Mouse (Mus musculus) liver, embryonic 13.5 days (tissue): ENCODE results near the gene St5. TPM values are rescaled to one million over a fixed set of nuclear protein-coding genes. Genes with fewer than 3 reads are reported as not detected.

Source experiments
- ATAC-seq: fragments of 200-750 bp; cut with Nextera tagmentation; 2 replicates; pipeline ENCODE4 v1.8.0; 2017; ENCODE audit warnings: low read depth, mild to moderate bottlenecking, moderate number of reproducible peaks, moderate library complexity
- DNase-seq: peaks from one replicate; pipeline ENCODE4 v3.0.0; 2022
- H3K27ac ChIP-seq: fragments of 300-500 bp; sonication (generic); 2 replicates; pipeline ENCODE4 v1.5.1; 2015; ENCODE audit warnings: moderate library complexity, mild to moderate bottlenecking, inconsistent platforms
- H3K27me3 ChIP-seq: fragments of 300-500 bp; sonication (generic); 2 replicates; pipeline ENCODE4 v1.6.1; 2015; ENCODE audit warnings: mild to moderate bottlenecking, inconsistent platforms
- H3K36me3 ChIP-seq: fragments of 300-500 bp; sonication (generic); 2 replicates; pipeline ENCODE4 v1.6.1; 2015; ENCODE audit warnings: mild to moderate bottlenecking, inconsistent platforms
- H3K4me1 ChIP-seq: fragments of 300-500 bp; sonication (generic); replicated peaks from 2 replicates; pipeline ENCODE4 v1.6.1; 2015; ENCODE audit warnings: inconsistent platforms
- H3K4me2 ChIP-seq: fragments of 300-500 bp; sonication (generic); 2 replicates; pipeline ENCODE4 v1.6.1; 2015; ENCODE audit warnings: inconsistent platforms, mild to moderate bottlenecking, moderate library complexity
- H3K4me3 ChIP-seq: fragments of 300-500 bp; sonication (generic); replicated peaks from 2 replicates; pipeline ENCODE4 v1.5.1; 2015; ENCODE audit warnings: mild to moderate bottlenecking, inconsistent platforms
- H3K9ac ChIP-seq: fragments of 300-500 bp; sonication (generic); 2 replicates; pipeline ENCODE4 v1.6.1; 2015; ENCODE audit warnings: mild to moderate bottlenecking, inconsistent platforms
- H3K9me3 ChIP-seq: fragments of 300-500 bp; sonication (generic); replicated peaks from 2 replicates; pipeline ENCODE4 v1.6.1; 2016; ENCODE audit warnings: inconsistent platforms
- WGBS: fragments of 180-500 bp; shearing (Covaris S2); methylation state at CpG from one replicate; pipeline ENCODE4 v1.1.7; 2015; ENCODE audit not compliant: insufficient replicate concordance; 5-methylcytosine and 5-hydroxymethylcytosine counted together
- polyA plus RNA-seq: library from polyadenylated mRNA; unstranded; fragments of >200 nt; fragmentation: Nextera tagmentation; extraction: Ambion mirVana; gene quantifications from 2 replicates; pipeline ENCODE4 v1.2.1, GENCODE M21; 2015

The St5 gene
- polyA plus RNA-seq, 1 experiment from 2014 or later, result 16.5 TPM

- Histone ChIP-seq H3K9ac (no peak overlapping the region), H3K36me3 (peaks cover 91% of the 10 kb centered on the region), H3K4me2 (no peak overlapping the region), H3K27ac (peak overlapping the region; percentile 74), H3K9me3 (no peaks in the 10 kb centered on the region), H3K27me3 (no peaks in the 10 kb centered on the region), H3K4me3 (no peak overlapping the region), H3K4me1 (peaks cover 47% of the 10 kb centered on the region)
- ATAC-seq (no peak), DNase-seq (no peak)
- 65% methylated on average over 6 of the region's 6 CpGs for WGBS
These were observed 179.5 kb downstream of the St5 start for GRCm38 (mm10) chr7:109523741-109524441.

GRCm38 (mm10) chr7:109523304-109523703, 180.1 kb downstream of the St5 start:
- Histone ChIP-seq H3K27ac (peak overlapping the region; percentile 74), H3K4me1 (peaks cover 47% of the 10 kb centered on the region)
- DNase-seq, result no peak

GRCm38 (mm10) chr7:109522084-109522483, 181.3 kb downstream of the St5 start:
- H3K27me3 ChIP-seq, result no peaks in the 10 kb centered on the region
- H3K4me3 ChIP-seq, result peak overlapping the region; percentile 95
- H3K36me3 ChIP-seq, result peaks cover 75% of the 10 kb centered on the region
- H3K9ac ChIP-seq, result peak overlapping the region; percentile 99
- no peaks in the 10 kb centered on the region for H3K9me3 ChIP-seq
- ATAC-seq (no peak), DNase-seq (no peak)
- peak overlapping the region; percentile 89 for H3K27ac ChIP-seq
- WGBS, result 62% methylated on average over 5 of the region's 5 CpGs
- H3K4me2 ChIP-seq, result peak overlapping the region; percentile 86
- H3K4me1 ChIP-seq, result peaks cover 59% of the 10 kb centered on the region

More at GRCm38 (mm10) chr7:109523304-109523703, 180.1 kb downstream of the St5 start:
- peaks cover 87% of the 10 kb centered on the region for H3K36me3 ChIP-seq
- no peak overlapping the region for H3K9ac ChIP-seq
- WGBS, result 76% methylated on average over 2 of the region's 2 CpGs
- H3K4me3 ChIP-seq, result no peak overlapping the region
- no peaks in the 10 kb centered on the region for H3K27me3 ChIP-seq
- ATAC-seq, result no peak
- H3K9me3 ChIP-seq, result no peaks in the 10 kb centered on the region
- H3K4me2 ChIP-seq, result 0 out of 2 replicates have a peak overlapping the region, but pooled peaks have one; percentile 86

- peak overlapping the region; percentile 86 for H3K4me2 ChIP-seq
- ATAC-seq, result no peak
- no peaks in the 10 kb centered on the region for H3K9me3 ChIP-seq
- WGBS, result under 1% methylated on average over 10 of the region's 10 CpGs
- peak overlapping the region; percentile 95 for H3K4me3 ChIP-seq
- peak; percentile 17 for DNase-seq
- H3K27ac ChIP-seq, result peak overlapping the region; percentile 89
- H3K27me3 ChIP-seq, result no peaks in the 10 kb centered on the region
- H3K9ac ChIP-seq, result peak overlapping the region; percentile 99
- peaks cover 50% of the 10 kb centered on the region for H3K4me1 ChIP-seq
- H3K36me3 ChIP-seq, result peaks cover 54% of the 10 kb centered on the region
These were observed 183.5 kb downstream of the St5 start for GRCm38 (mm10) chr7:109519936-109520335.

- DNase-seq, result peak; percentile 98
- Histone ChIP-seq H3K4me3 (peak within 1 kb of the TSS; percentile 95), H3K36me3 (peaks cover 45% of the 10 kb centered on the region), H3K27me3 (no peaks in the 10 kb centered on the region), H3K4me2 (peak within 1 kb of the TSS; percentile 86), H3K9me3 (no peaks in the 10 kb centered on the region), H3K4me1 (peaks cover 50% of the 10 kb centered on the region), H3K9ac (peak within 1 kb of the TSS; percentile 99), H3K27ac (peak within 1 kb of the TSS; percentile 99)
- under 1% methylated on average over 72 of the region's 72 CpGs for WGBS
- peak; percentile 89 for ATAC-seq
These were observed 184.3 kb downstream of the St5 start, which contains the start of gene Rpl27a for GRCm38 (mm10) chr7:109518838-109519696. Rpl27a (plus strand) TSS chr7:109519147.

- no peaks in the 10 kb centered on the region for H3K9me3 ChIP-seq
- H3K4me2 ChIP-seq, result peak overlapping the region; percentile 71
- peak overlapping the region; percentile 95 for H3K4me3 ChIP-seq
- peaks cover 36% of the 10 kb centered on the region for H3K36me3 ChIP-seq
- 8% methylated on average over 10 of the region's 10 CpGs for WGBS
- peaks cover 50% of the 10 kb centered on the region for H3K4me1 ChIP-seq
- DNase-seq (peak; percentile 61), ATAC-seq (peak; percentile 65)
- H3K27ac ChIP-seq, result peak overlapping the region; percentile 99
- H3K9ac ChIP-seq, result peak overlapping the region; percentile 83
- no peaks in the 10 kb centered on the region for H3K27me3 ChIP-seq
These were observed 185.2 kb downstream of the St5 start for GRCm38 (mm10) chr7:109518036-109518681.

- H3K27ac ChIP-seq, result no peak overlapping the region
These were observed 186.9 kb downstream of the St5 start for GRCm38 (mm10) chr7:109516500-109516899.

GRCm38 (mm10) chr7:109511838-109512237, 191.6 kb downstream of the St5 start:
- no peak overlapping the region for H3K9ac ChIP-seq
- H3K4me2 ChIP-seq, result no peak overlapping the region
- H3K9me3 ChIP-seq, result no peaks in the 10 kb centered on the region
- H3K27me3 ChIP-seq, result no peaks in the 10 kb centered on the region
- WGBS, result 57% methylated on average over 3 of the region's 3 CpGs
- DNase-seq (peak; percentile 34), ATAC-seq (peak; percentile 90)
- H3K4me1 ChIP-seq, result peaks cover 33% of the 10 kb centered on the region
- H3K27ac ChIP-seq, result peak overlapping the region; percentile 53
- H3K36me3 ChIP-seq, result no peaks in the 10 kb centered on the region
- H3K4me3 ChIP-seq, result no peak overlapping the region

More at GRCm38 (mm10) chr7:109516500-109516899, 186.9 kb downstream of the St5 start:
- H3K9me3 ChIP-seq, result no peaks in the 10 kb centered on the region
- DNase-seq (no peak), ATAC-seq (no peak)
- no peaks in the 10 kb centered on the region for H3K27me3 ChIP-seq
- H3K4me3 ChIP-seq, result no peak overlapping the region
- H3K4me1 ChIP-seq, result peaks cover 50% of the 10 kb centered on the region
- WGBS, result 64% methylated on average over 3 of the region's 3 CpGs
- no peak overlapping the region for H3K9ac ChIP-seq
- H3K36me3 ChIP-seq, result peaks cover 19% of the 10 kb centered on the region
- H3K4me2 ChIP-seq, result no peak overlapping the region

- Histone ChIP-seq H3K9me3 (no peaks in the 10 kb centered on the region), H3K27ac (peak overlapping the region; percentile 53; the same call in 1 of the 2 replicates), H3K36me3 (no peaks in the 10 kb centered on the region), H3K4me1 (peaks cover 32% of the 10 kb centered on the region), H3K27me3 (no peaks in the 10 kb centered on the region), H3K4me2 (no peak overlapping the region), H3K9ac (no peak overlapping the region), H3K4me3 (no peak overlapping the region)
- 19% methylated on average over 2 of the region's 2 CpGs for WGBS
- DNase-seq (no peak), ATAC-seq (peak; percentile 30; the same call in 1 of the 2 replicates)
These were observed 192.6 kb downstream of the St5 start for GRCm38 (mm10) chr7:109510799-109511198.

- no peak within 1 kb of the TSS for H3K4me3 ChIP-seq
- no peaks in the 10 kb centered on the region for H3K36me3 ChIP-seq
- H3K9me3 ChIP-seq, result no peaks in the 10 kb centered on the region
- H3K4me1 ChIP-seq, result peaks cover 32% of the 10 kb centered on the region
- 68% methylated on average over 4 of the region's 4 CpGs for WGBS
- no peak within 1 kb of the TSS for H3K9ac ChIP-seq
- no peak within 1 kb of the TSS for H3K4me2 ChIP-seq
- no peak within 1 kb of the TSS for H3K27ac ChIP-seq
- no peaks in the 10 kb centered on the region for H3K27me3 ChIP-seq
- ATAC-seq, result no peak
- no peak for DNase-seq
These were observed 195.4 kb downstream of the St5 start, which contains the start of gene Trim66 for GRCm38 (mm10) chr7:109508034-109508433. Trim66 (minus strand) TSS chr7:109508134.

- peaks cover 27% of the 10 kb centered on the region for H3K4me1 ChIP-seq
- ATAC-seq (no peak), DNase-seq (no peak)
- no peaks in the 10 kb centered on the region for H3K9me3 ChIP-seq
- no peak overlapping the region for H3K27ac ChIP-seq
- H3K4me3 ChIP-seq, result no peak overlapping the region
- WGBS, result 54% methylated on average over 9 of the region's 9 CpGs
- no peak overlapping the region for H3K4me2 ChIP-seq
- no peaks in the 10 kb centered on the region for H3K27me3 ChIP-seq
- H3K9ac ChIP-seq, result no peak overlapping the region
- H3K36me3 ChIP-seq, result no peaks in the 10 kb centered on the region
These were observed 195.8 kb downstream of the St5 start for GRCm38 (mm10) chr7:109507572-109507971.
